Mouse (Mus musculus): Measurements from ENCODE around the gene Tnmd.

The Tnmd gene

GRCm38 (mm10) chrX:133850680-133851079 lies at the start of gene Tnmd:
Gene Tnmd, plus strand, starts transcription at chrX:133850980.
- no peak for DNase-seq (ENCODE audit: low read depth)

- no peak for DNase-seq (ENCODE audit: low read depth)
These were observed 2.9 kb downstream of the Tnmd start for GRCm38 (mm10) chrX:133853637-133854036.

GRCm38 (mm10) chrX:133869743-133870142 lies 19.0 kb downstream of the Tnmd start:
- DNase-seq (ENCODE audit: low read depth): no peak

GRCm38 (mm10) chrX:133887308-133887707 lies 36.5 kb downstream of the Tnmd start:
- DNase-seq (ENCODE audit: low read depth): peak; percentile 9

- no peak for DNase-seq (ENCODE audit: low read depth)
These were observed 37.3 kb downstream of the Tnmd start for GRCm38 (mm10) chrX:133888111-133888510.

GRCm38 (mm10) chrX:133898014-133898542 lies 47.3 kb downstream of the Tnmd start, which contains the start of gene Tspan6:
Gene Tspan6, minus strand, starts transcription at chrX:133898429.
- peak; percentile 70 for DNase-seq (ENCODE audit: low read depth)

GRCm38 (mm10) chrX:133908261-133908660 lies 57.5 kb downstream of the Tnmd start, which contains the start of gene Srpx2:
Gene Srpx2, plus strand, starts transcription at chrX:133908426.
- no peak for DNase-seq (ENCODE audit: low read depth)

- no peak for DNase-seq (ENCODE audit: low read depth)
These were observed 60.8 kb downstream of the Tnmd start for GRCm38 (mm10) chrX:133911397-133912103.

- DNase-seq (ENCODE audit: low read depth): no peak
These were observed 62.2 kb downstream of the Tnmd start for GRCm38 (mm10) chrX:133913006-133913405.

- DNase-seq (ENCODE audit: low read depth): no peak
These were observed 63.4 kb downstream of the Tnmd start for GRCm38 (mm10) chrX:133914219-133914618.

Data from induced T-regulatory cell, adult 2 months (primary cell).